Mouse (Mus musculus) forebrain, postnatal 0 days (tissue): ENCODE results near the gene AC161166.1. TPM values are rescaled to one million over a fixed set of nuclear protein-coding genes. Genes with fewer than 3 reads are reported as not detected.

Experiments used
- ATAC-seq: fragments of 200-750 bp; cut with Nextera tagmentation; 2 replicates; pipeline ENCODE4 v1.8.0; 2017; ENCODE audit warnings: mild to moderate bottlenecking, moderate library complexity
- DNase-seq: peaks from one replicate; pipeline ENCODE4 v3.0.0-alpha.2; 2015
- H3K27ac ChIP-seq: fragments of 300-500 bp; sonication (generic); 2 replicates; pipeline ENCODE4 v1.5.1; 2014; ENCODE audit warnings: low read depth, mild to moderate bottlenecking, antibody characterized with exemption, low read length, moderate library complexity, mixed read lengths
- H3K27me3 ChIP-seq: fragments of 300-500 bp; sonication (generic); 2 replicates; pipeline ENCODE4 v1.6.1; 2014; ENCODE audit warnings: mild to moderate bottlenecking, low read length, mixed read lengths; ENCODE audit not compliant: insufficient read depth
- H3K36me3 ChIP-seq: fragments of 300-500 bp; sonication (generic); 2 replicates; pipeline ENCODE4 v1.6.1; 2014; ENCODE audit warnings: mild to moderate bottlenecking, moderate library complexity; ENCODE audit not compliant: insufficient read depth
- H3K4me1 ChIP-seq: fragments of 300-500 bp; sonication (generic); 2 replicates; pipeline ENCODE4 v1.6.1; 2014; ENCODE audit warnings: antibody characterized with exemption; ENCODE audit not compliant: insufficient read depth
- H3K4me2 ChIP-seq: fragments of 300-500 bp; sonication (generic); 2 replicates; pipeline ENCODE4 v1.6.1; 2014; ENCODE audit warnings: low read depth, mild to moderate bottlenecking, moderate library complexity
- H3K4me3 ChIP-seq: fragments of 300-500 bp; sonication (generic); 2 replicates; pipeline ENCODE4 v1.5.1; 2014; ENCODE audit warnings: low read depth, low read length, mixed read lengths
- H3K9ac ChIP-seq: fragments of 300-500 bp; sonication (generic); 2 replicates; pipeline ENCODE4 v1.6.1; 2014; ENCODE audit warnings: mild to moderate bottlenecking
- H3K9me3 ChIP-seq: fragments of 300-500 bp; sonication (generic); 2 replicates; pipeline ENCODE4 v1.6.1; 2016; ENCODE audit warnings: low read length
- CTCF ChIP-seq: sonication (generic); IDR thresholded peaks from 2 replicates; pipeline ENCODE4 v1.5.1; 2016; ENCODE audit warnings: antibody characterized with exemption, control low read depth, low read depth
- WGBS: fragments of 180-500 bp; shearing (Covaris S2); extraction: QIAGEN DNeasy Blood & Tissue Kit; methylation state at CpG from one replicate; pipeline ENCODE4 v1.1.7; 2014; 5-methylcytosine and 5-hydroxymethylcytosine counted together
- polyA plus RNA-seq: library from polyadenylated mRNA; unstranded; fragments of >200 nt; fragmentation: Nextera tagmentation; extraction: Ambion mirVana; gene quantifications from 2 replicates; pipeline ENCODE4 v1.2.1, GENCODE M21; 2015
- total RNA-seq: library from RNA; depleted of rRNA; stranded (reverse); fragments of >200 nt; gene quantifications from 2 replicates; pipeline ENCODE4 v1.2.3, GENCODE M21; 2014; rRNA removed

The AC161166.1 gene
- total RNA-seq = not detected in 2 replicates
- 0.13 and 0.31 TPM in 2 replicates for polyA plus RNA-seq

DNA sequence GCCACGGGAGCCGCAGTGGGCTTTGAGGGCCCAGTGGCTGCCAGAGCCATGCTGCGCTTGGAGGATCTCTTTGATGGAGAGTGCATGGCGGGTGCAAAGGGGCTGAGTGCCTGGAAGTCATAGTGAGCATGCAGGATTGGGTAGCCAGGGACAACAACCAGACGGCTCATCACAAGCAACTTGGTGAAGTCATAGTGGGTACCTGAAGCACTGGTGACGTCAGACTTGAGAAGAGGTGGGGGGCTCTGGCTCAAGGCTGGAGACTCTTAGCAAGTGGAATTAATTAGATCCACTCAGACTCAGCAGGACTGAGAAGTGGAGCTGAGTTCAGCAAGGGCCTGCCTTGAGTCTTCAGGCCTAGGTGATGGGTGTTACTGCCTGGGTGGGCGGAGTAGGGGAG, at the start of gene AC161166.1:
Gene AC161166.1 (minus strand): TSS at position 101 of the 400 bp plus-strand sequence.
- Histone ChIP-seq H3K9me3 (no peaks in the 10 kb centered on the region), H3K4me1 (peaks cover 11% of the 10 kb centered on the region; the same call in 1 of the 2 replicates), H3K36me3 (peaks cover 23% of the 10 kb centered on the region), H3K4me2 (no peak within 1 kb of the TSS), H3K9ac (no peak within 1 kb of the TSS), H3K4me3 (no peak within 1 kb of the TSS), H3K27ac (no peak within 1 kb of the TSS), H3K27me3 (no peaks in the 10 kb centered on the region)
- 87% methylated on average over 7 of the region's 7 CpGs for WGBS
- TF ChIP-seq CTCF = no peak
- ATAC-seq (no peak), DNase-seq (no peak)

DNA sequence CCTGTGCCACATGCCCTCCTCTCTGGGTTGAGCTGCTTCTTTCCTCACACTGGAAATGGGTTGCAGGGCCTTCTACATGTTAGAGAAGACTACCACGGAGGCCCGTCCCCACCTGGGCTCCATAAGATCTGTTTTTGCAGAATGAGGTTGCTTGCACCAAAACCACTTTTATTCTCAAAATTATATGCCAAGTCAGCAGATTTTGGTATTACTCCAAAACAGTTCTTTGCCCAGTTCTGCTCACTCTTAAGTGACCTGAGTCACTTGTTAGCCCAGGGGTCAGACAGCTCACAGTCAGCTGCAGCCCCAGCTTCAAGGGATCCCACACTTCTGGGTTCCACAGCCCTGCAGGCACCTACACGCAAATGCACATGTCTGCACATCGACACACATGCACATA, 49.2 kb upstream of the AC161166.1 start:
- H3K27ac ChIP-seq = no peak overlapping the region
- no peak overlapping the region for H3K9ac ChIP-seq
- H3K4me2 ChIP-seq = no peak overlapping the region
- DNase-seq = no peak
- H3K9me3 ChIP-seq = no peaks in the 10 kb centered on the region
- H3K4me3 ChIP-seq = no peak overlapping the region
- ATAC-seq = no peak
- 89% methylated on average over 4 of the region's 4 CpGs for WGBS
- TF ChIP-seq CTCF = no peak
- H3K4me1 ChIP-seq = no peaks in the 10 kb centered on the region
- H3K27me3 ChIP-seq = no peaks in the 10 kb centered on the region
- peaks cover 24% of the 10 kb centered on the region for H3K36me3 ChIP-seq

DNA sequence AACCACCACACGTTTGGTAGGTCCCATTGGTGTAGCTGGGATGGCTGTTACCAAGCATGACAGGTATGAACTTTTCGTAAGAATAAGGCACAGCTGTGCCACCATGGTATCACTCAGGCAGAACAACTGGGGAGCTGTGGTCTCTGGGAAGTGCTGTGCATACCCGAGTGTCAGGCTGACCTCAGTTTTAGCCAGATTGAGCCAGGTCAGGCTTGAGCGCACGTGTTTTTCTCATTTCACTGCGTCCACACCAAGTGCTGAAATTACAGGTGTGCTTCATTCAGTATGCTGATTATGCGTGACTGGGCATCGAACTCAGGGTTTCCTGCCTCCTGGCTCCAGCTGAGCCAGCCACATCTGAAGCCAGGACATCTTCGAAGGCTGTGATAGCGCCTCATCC, 43.5 kb upstream of the AC161166.1 start:
- ATAC-seq (no peak), DNase-seq (no peak)
- Histone ChIP-seq H3K4me3 (no peak overlapping the region), H3K9me3 (no peaks in the 10 kb centered on the region), H3K9ac (no peak overlapping the region), H3K4me2 (no peak overlapping the region), H3K27ac (no peak overlapping the region), H3K4me1 (no peaks in the 10 kb centered on the region), H3K36me3 (peaks cover 14% of the 10 kb centered on the region), H3K27me3 (no peaks in the 10 kb centered on the region)
- WGBS = 96% methylated on average over 10 of the region's 10 CpGs
- TF ChIP-seq CTCF = no peak

DNA sequence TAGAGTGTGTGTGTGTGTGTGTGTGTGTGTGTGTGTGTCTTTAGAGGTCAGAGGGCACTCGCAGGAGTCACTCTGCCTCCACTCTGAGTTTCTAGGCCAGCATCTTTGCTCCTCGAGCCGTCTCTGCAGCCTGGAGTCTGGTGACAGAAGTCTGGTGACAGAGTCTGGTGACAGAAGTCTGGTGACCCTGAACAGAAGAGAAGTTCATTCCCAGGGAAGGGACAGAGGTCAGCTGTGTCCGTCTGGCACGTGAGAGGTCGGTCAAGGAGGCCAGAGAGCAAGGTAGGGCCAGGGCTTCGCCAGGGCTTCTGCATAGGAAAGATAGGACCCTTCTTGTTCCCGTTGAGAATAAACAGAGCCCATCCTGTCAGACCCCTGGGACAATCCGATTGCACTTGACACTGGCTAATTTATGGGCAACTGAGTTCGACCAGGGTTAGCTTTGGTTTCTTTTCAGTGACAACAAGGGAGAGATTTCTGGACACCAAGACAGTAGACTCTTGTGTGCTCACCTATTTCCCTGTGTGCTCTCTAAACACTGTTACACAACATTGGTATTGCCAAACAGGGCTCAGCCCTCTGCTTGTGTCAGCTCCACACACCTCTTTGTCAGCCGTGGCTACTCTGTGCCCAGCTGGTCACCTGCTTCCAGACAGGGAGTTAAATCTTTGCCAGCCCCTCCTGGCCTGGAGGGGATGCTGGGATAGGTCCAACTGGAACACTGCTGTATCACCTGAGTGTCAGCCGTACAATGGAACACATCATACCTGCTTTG, 39.9 kb upstream of the AC161166.1 start:
- peaks cover 11% of the 10 kb centered on the region for H3K36me3 ChIP-seq
- DNase-seq (no peak), ATAC-seq (no peak)
- no peak for TF ChIP-seq CTCF
- H3K4me3 ChIP-seq = no peak overlapping the region
- no peak overlapping the region for H3K9ac ChIP-seq
- H3K27ac ChIP-seq = no peak overlapping the region
- no peak overlapping the region for H3K4me2 ChIP-seq
- H3K4me1 ChIP-seq = no peaks in the 10 kb centered on the region
- WGBS = 96% methylated on average over 12 of the region's 12 CpGs
- no peaks in the 10 kb centered on the region for H3K27me3 ChIP-seq
- H3K9me3 ChIP-seq = no peaks in the 10 kb centered on the region

DNA sequence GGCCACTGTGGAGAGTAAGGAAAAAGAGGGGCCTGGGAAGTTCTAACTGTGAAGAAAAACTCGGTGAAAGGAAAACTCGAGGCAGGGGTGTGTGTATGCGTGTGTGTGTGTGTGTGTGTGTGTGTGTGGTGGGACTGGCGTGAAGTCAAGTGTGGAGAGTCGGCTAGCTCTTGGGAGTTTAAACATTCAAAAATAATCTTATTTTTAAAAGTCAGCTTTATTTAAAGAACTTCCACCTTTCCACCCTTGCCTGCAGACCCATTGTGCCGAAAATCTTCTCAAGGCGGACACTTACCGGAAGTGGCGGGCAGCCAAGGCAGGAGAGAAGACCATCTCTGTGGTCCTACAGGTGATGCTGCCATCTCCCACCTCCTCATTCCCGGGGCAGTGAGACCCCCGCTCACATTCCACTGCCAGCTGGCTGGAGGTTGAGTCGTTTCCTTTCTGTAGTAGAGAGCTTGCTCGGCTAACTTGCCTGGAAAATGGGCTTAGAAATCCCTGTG, 35.3 kb upstream of the AC161166.1 start:
- no peak for DNase-seq
- Histone ChIP-seq H3K4me3 (peak overlapping the region; percentile 86), H3K4me2 (peak overlapping the region; percentile 76), H3K9ac (peak overlapping the region; percentile 68), H3K27me3 (no peaks in the 10 kb centered on the region), H3K36me3 (peaks cover 7% of the 10 kb centered on the region; the same call in 1 of the 2 replicates), H3K9me3 (no peaks in the 10 kb centered on the region), H3K27ac (no peak overlapping the region; the same call in 1 of the 2 replicates), H3K4me1 (no peaks in the 10 kb centered on the region)
- 23% methylated on average over 13 of the region's 13 CpGs for WGBS
- TF ChIP-seq CTCF = no peak
- no peak for ATAC-seq

DNA sequence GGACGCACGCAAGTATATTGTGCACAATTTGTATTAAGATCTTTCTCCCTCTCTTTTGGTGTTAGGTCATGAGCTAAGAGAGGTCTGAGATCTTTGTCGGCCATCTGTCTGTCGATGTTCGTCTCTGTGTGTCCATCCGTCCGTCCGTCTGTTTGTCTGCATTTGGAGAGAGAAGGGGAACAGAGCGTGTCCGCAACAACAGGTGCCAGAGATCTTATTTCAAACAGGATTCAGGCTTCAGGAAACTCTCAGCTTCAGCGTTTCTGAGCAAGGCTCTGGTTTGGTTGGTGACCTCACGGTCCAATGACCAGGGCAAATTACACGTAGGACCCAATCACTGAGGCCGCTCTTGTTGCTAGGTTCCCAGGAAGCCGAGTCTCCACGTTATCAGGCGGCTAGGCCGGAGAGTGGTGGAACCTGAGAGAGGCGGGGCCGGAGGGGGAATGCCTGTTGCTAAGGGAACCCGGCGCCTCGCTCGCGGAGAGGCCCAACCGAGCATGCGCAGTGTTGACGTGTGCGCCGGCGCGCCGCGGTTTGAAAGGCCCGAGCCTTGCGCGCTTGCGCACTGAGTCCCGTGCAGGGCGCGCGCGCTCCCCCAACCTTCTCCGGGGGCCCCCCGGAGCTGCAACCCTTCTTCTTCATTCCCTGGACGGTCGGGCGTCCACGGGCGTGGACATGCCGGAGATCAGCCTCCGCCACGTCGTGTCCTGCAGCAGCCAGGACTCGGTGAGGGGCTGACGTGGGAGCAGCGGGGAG, 34.6 kb upstream of the AC161166.1 start:
- Histone ChIP-seq H3K36me3 (no peaks in the 10 kb centered on the region; the same call in 1 of the 2 replicates), H3K27me3 (no peaks in the 10 kb centered on the region), H3K4me1 (no peaks in the 10 kb centered on the region), H3K9ac (peak overlapping the region; percentile 68), H3K4me2 (peak overlapping the region; percentile 76), H3K27ac (peak overlapping the region; percentile 59; the same call in 1 of the 2 replicates), H3K4me3 (peak overlapping the region; percentile 86), H3K9me3 (no peaks in the 10 kb centered on the region)
- peak; percentile 100 for DNase-seq
- WGBS = under 1% methylated on average over 57 of the region's 57 CpGs
- TF ChIP-seq CTCF = no peak
- peak; percentile 99 for ATAC-seq
